ENCODE assay signal across 12 mouse cellular contexts in the genomic region with DNA sequence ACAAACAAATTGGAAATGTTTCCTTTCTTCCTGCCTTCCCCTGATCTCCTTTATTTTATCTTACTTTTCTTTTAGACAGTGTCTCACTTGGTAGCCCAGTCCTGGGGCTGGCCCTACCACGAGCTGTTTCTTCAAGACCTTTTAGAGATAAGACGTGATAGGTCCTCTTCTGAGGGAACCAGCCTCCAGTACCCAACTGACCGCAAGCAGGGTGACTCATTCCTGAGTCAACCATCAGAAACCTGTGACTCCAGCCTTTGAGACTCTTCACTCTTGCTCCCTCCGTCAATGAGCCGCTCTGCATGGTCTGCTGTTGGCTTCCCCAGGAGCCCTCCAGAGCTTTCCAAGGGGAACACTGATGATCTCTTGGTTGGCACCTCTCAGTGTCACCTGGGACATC. TPM values are rescaled to one million over a fixed set of nuclear protein-coding genes. Genes with fewer than 3 reads are reported as not detected.
DNase-seq lines count a peak whose midpoint lies in the region; ATAC-seq and TF ChIP-seq lines count a peak whose summit lies in the region.
"Had no signal": no experiment of that assay in that cellular context is flagged by ENCODE, and none has a peak within 500 bp of the region (broad histone marks: within the 10 kb centered on the region; RNA-seq: fewer than 3 reads in every experiment).

No protein-coding gene starts in this region.

- no peak overlapping the region for H3K9ac ChIP-seq in hindbrain, embryonic 13.5 days
- H3K9ac ChIP-seq: heart, embryonic 12.5 days; hindbrain, embryonic 12.5 days; liver, embryonic 14.5 days had no signal

- WGBS in hindbrain, embryonic 13.5 days = 93% methylated on average over 5 of the region's 5 CpGs

- no peaks in the 10 kb centered on the region for H3K27me3 ChIP-seq in C2C12 (ENCODE audit: control insufficient read depth, insufficient read depth, insufficient read length)
- H3K27me3 ChIP-seq in megakaryocyte, embryonic 14.5 days (replicated peaks) = no peaks in the 10 kb centered on the region
- no peaks in the 10 kb centered on the region for H3K27me3 ChIP-seq in hindbrain, embryonic 13.5 days
- H3K27me3 ChIP-seq: heart, embryonic 12.5 days; hindbrain, embryonic 12.5 days had no signal

- peak; percentile 72 for ATAC-seq in granulocyte monocyte progenitor cell, adult 5-6 weeks (replicated peaks; ENCODE audit: poor library complexity, severe bottlenecking)
- no peak for ATAC-seq in hindbrain, embryonic 13.5 days (ENCODE audit: low FRiP score)
- ATAC-seq in CD4-positive, CD25-positive, alpha-beta regulatory T cell, adult 4 months = no peak

- no peak overlapping the region for H3K4me3 ChIP-seq in C2C12 (ENCODE audit: insufficient read depth, poor library complexity, severe bottlenecking)
- H3K4me3 ChIP-seq in megakaryocyte, embryonic 14.5 days (replicated peaks) = peak overlapping the region; percentile 62
- H3K4me3 ChIP-seq in hindbrain, embryonic 13.5 days = no peak overlapping the region
- H3K4me3 ChIP-seq: heart, embryonic 12.5 days; hindbrain, embryonic 12.5 days; left cerebral cortex, adult 2 months had no signal

- TF ChIP-seq CTCF in C2C12 (IDR thresholded peaks at IDR 0.05; ENCODE audit: control insufficient read depth, insufficient read depth, insufficient read length) = no peak

- no peaks in the 10 kb centered on the region for H3K79me2 ChIP-seq in C2C12 (ENCODE audit: control insufficient read depth, insufficient read depth)

- DNase-seq in Muller cell, postnatal 12 days (ENCODE audit: inconsistent ontology term) = peak; percentile 30
- DNase-seq in layer of hippocampus, adult 9-11 months = no peak
- DNase-seq in gastrocnemius, postnatal 10 days = no peak

- H3K79me3 ChIP-seq in C2C12 (ENCODE audit: low read depth) = no peaks in the 10 kb centered on the region

- H3K9me3 ChIP-seq in megakaryocyte, embryonic 14.5 days = no peaks in the 10 kb centered on the region
- H3K9me3 ChIP-seq in hindbrain, embryonic 13.5 days = no peaks in the 10 kb centered on the region
- H3K9me3 ChIP-seq: heart, embryonic 12.5 days; hindbrain, embryonic 12.5 days had no signal

- H3K36me3 ChIP-seq in C2C12 (ENCODE audit: control insufficient read depth, insufficient read depth) = no peaks in the 10 kb centered on the region
- H3K36me3 ChIP-seq in megakaryocyte, embryonic 14.5 days (replicated peaks; ENCODE audit: low read length) = peaks cover under 1% of the 10 kb centered on the region
- no peaks in the 10 kb centered on the region for H3K36me3 ChIP-seq in hindbrain, embryonic 13.5 days
- H3K36me3 ChIP-seq: heart, embryonic 12.5 days; hindbrain, embryonic 12.5 days had no signal

- H3K4me1 ChIP-seq in megakaryocyte, embryonic 14.5 days = peaks cover 46% of the 10 kb centered on the region
- H3K4me1 ChIP-seq in hindbrain, embryonic 13.5 days (replicated peaks) = no peaks in the 10 kb centered on the region
- H3K4me1 ChIP-seq: hindbrain, embryonic 12.5 days had no signal

- no peak overlapping the region for H3ac ChIP-seq in C2C12 (ENCODE audit: control insufficient read depth, insufficient read length, low read depth)

- H3K4me2 ChIP-seq in hindbrain, embryonic 13.5 days = no peak overlapping the region
- H3K4me2 ChIP-seq: hindbrain, embryonic 12.5 days had no signal

- no peak overlapping the region for H3K27ac ChIP-seq in hindbrain, embryonic 13.5 days
- H3K27ac ChIP-seq: hindbrain, embryonic 12.5 days; left cerebral cortex, adult 2 months; liver, embryonic 14.5 days had no signal

TF ChIP-seq in C2C12, 6 proteins besides CTCF, POLR2A, EP300 and RAD21:
- TF ChIP-seq MAX (IDR thresholded peaks at IDR 0.05) = no peak
- peak; percentile 45 for TF ChIP-seq FOSL1 (IDR thresholded peaks at IDR 0.05; ENCODE audit: insufficient read depth, low read length, poor library complexity, severe bottlenecking)
- peak; percentile 12 for TF ChIP-seq USF1 (IDR thresholded peaks at IDR 0.05; ENCODE audit: low read depth)
- TF ChIP-seq CEBPB (IDR thresholded peaks at IDR 0.05; ENCODE audit: low read depth) = no peak
- TF ChIP-seq MYOD1 (IDR thresholded peaks at IDR 0.05; ENCODE audit: control insufficient read depth, insufficient read length, low read depth) = no peak
- no peak for TF ChIP-seq MYOG (IDR thresholded peaks at IDR 0.05; ENCODE audit: control insufficient read depth, extremely low read depth, insufficient read length)

RNA-seq across cellular contexts. Expression of a gene that starts 32.4 kb away (rescaled TPM):
- polyA plus RNA-seq in C2C12 (2012; fragmentation: generic; extraction: Trizol) = 3.6 TPM
- 3.2 and 4.7 TPM in 2 replicates for total RNA-seq in granulocyte monocyte progenitor cell, adult 5-6 weeks (2014; fragmentation: Nextera tagmentation)
- 6.4 and 13.2 TPM in 2 replicates for total RNA-seq in granulocyte monocyte progenitor cell, adult 5-6 weeks (2017)
- polyA plus RNA-seq in megakaryocyte, embryonic 14.5 days (2012; ENCODE audit: insufficient read depth, low replicate concordance) = 4.6 and 9.8 TPM in 2 replicates
- polyA plus RNA-seq in hindbrain, embryonic 13.5 days (2015; fragmentation: Nextera tagmentation; extraction: Ambion mirVana) = 32.0 and 34.5 TPM in 2 replicates
- polyA plus RNA-seq in CD4-positive, CD25-positive, alpha-beta regulatory T cell, adult 4 months (2017; shearing (Covaris generic)) = 10 to 100 TPM; 10.5 to 11.7 TPM
- 1 to 10 TPM; 2.8 to 3.3 TPM for total RNA-seq in gastrocnemius, postnatal 10 days (2021)

RNA-seq across cellular contexts. Expression of a gene that starts 33.6 kb away (rescaled TPM):
- polyA plus RNA-seq in C2C12 (2012; fragmentation: generic; extraction: Trizol) = 3.6 TPM
- not detected in 2 replicates for total RNA-seq in granulocyte monocyte progenitor cell, adult 5-6 weeks (2014; fragmentation: Nextera tagmentation)
- 5.8 TPM in 1 of 2 replicates, not detected in the other for total RNA-seq in granulocyte monocyte progenitor cell, adult 5-6 weeks (2017)
- 21.9 and 94.2 TPM in 2 replicates for polyA plus RNA-seq in megakaryocyte, embryonic 14.5 days (2012; ENCODE audit: insufficient read depth, low replicate concordance)
- 12.2 and 13.3 TPM in 2 replicates for polyA plus RNA-seq in hindbrain, embryonic 13.5 days (2015; fragmentation: Nextera tagmentation; extraction: Ambion mirVana)
- 1 to 10 TPM in 1 of 2 experiments, under 1 TPM in 1; 0.16 to 1.1 TPM for polyA plus RNA-seq in CD4-positive, CD25-positive, alpha-beta regulatory T cell, adult 4 months (2017; shearing (Covaris generic))
- 10 to 100 TPM; 13.9 to 15.0 TPM for total RNA-seq in gastrocnemius, postnatal 10 days (2021)

RNA-seq across cellular contexts. Expression of a gene that starts 52.2 kb away (rescaled TPM):
- 0.66 TPM for polyA plus RNA-seq in C2C12 (2012; fragmentation: generic; extraction: Trizol)
- total RNA-seq in granulocyte monocyte progenitor cell, adult 5-6 weeks (2014; fragmentation: Nextera tagmentation) = 10.1 and 14.9 TPM in 2 replicates
- 3.7 TPM in 1 of 2 replicates, not detected in the other for total RNA-seq in granulocyte monocyte progenitor cell, adult 5-6 weeks (2017)
- polyA plus RNA-seq in megakaryocyte, embryonic 14.5 days (2012; ENCODE audit: insufficient read depth, low replicate concordance) = not detected in 2 replicates
- polyA plus RNA-seq in hindbrain, embryonic 13.5 days (2015; fragmentation: Nextera tagmentation; extraction: Ambion mirVana) = 10.0 and 11.7 TPM in 2 replicates
- polyA plus RNA-seq in CD4-positive, CD25-positive, alpha-beta regulatory T cell, adult 4 months (2017; shearing (Covaris generic)) = 10 to 100 TPM; 10.0 to 20.1 TPM
- total RNA-seq in gastrocnemius, postnatal 10 days (2021) = under 1 TPM; 0.82 to 0.90 TPM

RNA-seq across cellular contexts. Expression of a gene that starts 59.8 kb away (rescaled TPM):
- polyA plus RNA-seq in C2C12 (2012; fragmentation: generic; extraction: Trizol) = 70.1 TPM
- total RNA-seq in granulocyte monocyte progenitor cell, adult 5-6 weeks (2014; fragmentation: Nextera tagmentation) = 51.3 and 64.2 TPM in 2 replicates
- total RNA-seq in granulocyte monocyte progenitor cell, adult 5-6 weeks (2017) = 71.0 and 71.5 TPM in 2 replicates
- polyA plus RNA-seq in megakaryocyte, embryonic 14.5 days (2012; ENCODE audit: insufficient read depth, low replicate concordance) = 18.5 and 37.8 TPM in 2 replicates
- 202 and 209 TPM in 2 replicates for polyA plus RNA-seq in hindbrain, embryonic 13.5 days (2015; fragmentation: Nextera tagmentation; extraction: Ambion mirVana)
- 100 to 1,000 TPM in 1 of 2 experiments, 10 to 100 TPM in 1; 62.2 to 115 TPM for polyA plus RNA-seq in CD4-positive, CD25-positive, alpha-beta regulatory T cell, adult 4 months (2017; shearing (Covaris generic))
- 10 to 100 TPM; 31.5 to 32.4 TPM for total RNA-seq in gastrocnemius, postnatal 10 days (2021)
